Mouse (Mus musculus) left cerebral cortex, postnatal 14 days (tissue): ENCODE data around the gene Homer1. TPM values are rescaled to one million over a fixed set of nuclear protein-coding genes. Genes with fewer than 3 reads are reported as not detected.

ENCODE experiments used
- DNase-seq, 2 experiments: peaks; one replicate each; pipeline ENCODE4 v3.0.0; 2021 to 2022; ENCODE audit warnings: low spot score in 2 of 2, mixed read lengths in 1 of 2
- intact Hi-C: fragments of 180-260 bp; cut with DNase I; formaldehyde crosslinking; loops from one replicate; pipeline ENCODE4 v1.15.1; 2025
- total RNA-seq, 2 experiments: library from RNA; stranded (reverse); gene quantifications; 2 replicates each; pipeline ENCODE4 v1.2.3; 2021

The Homer1 gene
- total RNA-seq, 2 experiments from 2014 or later: 246 to 263 TPM

DNA sequence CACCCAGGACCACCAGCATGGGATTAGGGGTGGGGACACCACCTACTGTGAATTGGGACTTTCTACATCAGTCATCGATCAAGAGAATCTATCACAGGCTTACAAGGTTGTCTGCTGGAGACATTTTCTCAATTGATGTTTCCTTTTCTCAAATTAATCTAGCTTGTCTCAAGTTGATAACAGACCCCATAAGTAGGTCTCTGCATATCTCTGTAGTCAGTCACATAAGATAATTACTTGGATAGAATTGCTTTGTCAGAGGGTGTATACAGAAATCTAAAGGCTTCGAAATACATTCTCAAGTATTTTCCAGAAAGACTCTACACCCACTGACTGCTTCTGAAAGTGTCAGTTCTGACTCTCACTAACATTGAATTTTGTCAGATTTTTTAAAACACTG, 32.3 kb downstream of the Homer1 start:
- intact Hi-C loops: no loop called here
- no peak for DNase-seq

DNA sequence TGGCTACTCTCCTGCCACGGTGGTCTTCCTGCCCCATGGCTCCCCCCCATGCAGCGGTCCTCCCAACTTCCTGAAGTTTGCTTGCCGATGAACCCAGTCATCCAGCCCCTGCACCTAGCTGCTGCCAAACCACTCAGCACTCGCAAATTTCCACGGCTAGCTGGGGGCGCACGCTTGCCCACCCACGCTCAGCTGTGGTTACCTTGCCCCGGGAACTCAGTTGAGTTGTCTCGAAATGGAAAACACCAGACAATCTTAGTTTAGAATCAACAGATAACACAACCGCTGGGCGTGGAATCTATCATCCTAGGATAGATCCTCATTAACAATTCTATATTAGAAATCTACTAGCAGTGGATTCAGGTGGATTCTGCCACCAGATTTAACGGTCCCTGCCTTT, 33.1 kb downstream of the Homer1 start:
- DNase-seq: no peak
- intact Hi-C loops: no loop called here

DNA sequence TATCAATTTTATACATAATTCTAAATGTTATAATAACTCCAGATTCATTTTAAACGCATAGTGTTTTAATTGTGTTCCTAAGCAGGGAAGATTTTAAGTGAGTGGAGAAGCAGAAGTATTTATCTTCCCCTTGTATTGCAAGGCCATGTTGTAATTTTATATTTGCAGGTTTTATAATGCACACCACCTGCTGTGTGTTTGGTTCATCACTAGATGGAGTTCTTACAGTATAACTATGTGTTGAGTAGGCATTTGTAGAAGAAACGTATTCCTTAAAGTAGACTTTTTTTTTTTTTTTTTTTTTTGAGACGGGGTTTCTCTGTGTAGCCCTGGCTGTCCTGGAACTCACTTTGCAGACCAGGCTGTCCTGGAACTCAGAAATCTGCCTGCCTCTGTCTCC, 35.9 kb downstream of the Homer1 start:
- DNase-seq: no peak
- intact Hi-C loops: no loop called here

DNA sequence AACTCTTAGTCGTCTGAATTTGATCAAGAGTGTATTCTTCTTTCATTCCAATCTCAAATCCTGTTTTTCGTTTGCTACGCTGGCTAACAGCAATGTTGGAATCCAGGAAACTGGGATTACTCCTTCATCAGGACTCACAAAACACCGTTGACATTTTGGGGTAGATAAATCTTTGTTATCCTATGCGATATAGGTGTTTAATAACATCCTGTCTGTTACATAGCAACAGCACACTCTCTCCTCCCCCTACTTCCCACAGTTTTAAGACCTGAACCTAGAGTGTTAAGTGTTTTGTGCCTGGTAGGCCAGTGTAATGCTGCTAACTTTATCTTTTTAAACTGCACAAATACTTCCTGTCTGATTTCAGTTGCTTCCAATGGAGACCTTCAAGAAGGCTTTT, 39.0 kb downstream of the Homer1 start:
- intact Hi-C loops: no loop called here
- no peak for DNase-seq

DNA sequence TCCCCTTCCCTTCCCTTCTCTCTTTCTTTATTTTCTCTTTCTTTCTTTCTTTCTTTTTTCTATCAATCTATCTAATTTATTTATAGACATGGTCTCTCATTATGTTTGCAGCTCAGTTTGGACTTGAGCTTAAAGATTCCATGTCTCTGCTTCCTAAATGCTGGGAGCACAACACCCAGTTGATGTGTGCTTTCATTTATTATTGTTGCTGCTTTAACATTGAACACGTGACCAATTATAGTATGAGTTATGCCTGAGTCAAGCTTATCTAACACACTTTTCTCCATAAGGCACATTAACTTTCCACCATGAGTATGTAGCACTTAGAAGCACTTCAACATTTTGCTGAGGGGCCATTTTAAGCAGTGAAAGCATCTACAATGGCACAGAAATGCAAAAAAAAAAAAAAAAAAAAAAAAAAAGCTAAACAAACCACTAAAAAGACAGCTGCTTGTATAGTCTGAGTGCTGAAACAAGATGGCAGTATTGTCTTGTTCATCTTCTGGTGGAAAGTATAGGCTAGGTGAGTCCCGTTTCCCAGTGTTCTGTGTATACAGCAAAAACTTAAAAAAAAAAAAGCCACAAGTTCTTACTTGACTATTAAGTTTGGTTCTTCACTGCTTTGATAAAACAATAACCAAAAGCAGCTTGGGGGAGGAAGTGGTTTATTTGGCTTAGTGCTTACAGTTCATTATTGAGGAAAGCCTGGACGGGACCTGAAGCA, 41.3 kb downstream of the Homer1 start:
- DNase-seq: no peak

DNA sequence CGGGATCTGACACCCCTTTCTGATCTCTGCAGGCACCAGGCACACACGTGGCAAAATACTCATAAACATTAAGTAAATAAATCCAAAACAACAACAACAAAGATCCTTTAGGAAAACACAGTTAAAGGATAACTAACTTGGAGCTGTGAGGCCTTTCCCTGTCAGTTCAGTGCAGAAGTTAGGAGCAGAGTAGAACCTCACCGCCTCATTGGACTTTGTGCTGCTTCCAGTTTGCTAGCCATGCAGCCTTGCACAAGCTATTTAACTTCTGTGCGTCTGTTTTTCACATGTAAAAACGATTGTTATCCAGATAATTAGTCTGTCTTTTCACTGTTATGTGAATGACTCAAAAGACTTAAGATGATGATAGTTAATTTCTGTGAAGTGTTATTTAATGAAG, 43.2 kb downstream of the Homer1 start:
- intact Hi-C loops: no loop called here
- DNase-seq: no peak

More for the DNA sequence above, 41.3 kb downstream of the Homer1 start:
- intact Hi-C loops: no loop called here

DNA sequence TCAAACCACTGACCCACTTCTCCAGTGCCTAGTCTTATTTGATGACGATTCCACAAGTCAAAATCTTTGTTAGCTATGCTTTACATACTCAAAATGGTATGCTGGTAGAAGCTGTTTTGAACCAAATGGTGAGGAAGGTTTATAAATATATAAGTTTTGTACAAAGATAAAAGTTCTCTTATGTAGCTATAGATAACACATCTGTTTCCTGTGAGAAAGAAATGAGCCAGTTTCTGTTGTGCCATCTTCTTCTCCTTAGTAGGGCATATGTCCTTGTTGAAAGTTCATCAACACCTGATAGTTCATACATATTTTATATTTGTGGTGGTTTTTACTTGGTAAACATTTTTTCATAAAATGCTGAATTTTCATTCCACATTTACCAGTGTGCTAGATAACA, 45.0 kb downstream of the Homer1 start:
- intact Hi-C loops: no loop called here
- DNase-seq: no peak

DNA sequence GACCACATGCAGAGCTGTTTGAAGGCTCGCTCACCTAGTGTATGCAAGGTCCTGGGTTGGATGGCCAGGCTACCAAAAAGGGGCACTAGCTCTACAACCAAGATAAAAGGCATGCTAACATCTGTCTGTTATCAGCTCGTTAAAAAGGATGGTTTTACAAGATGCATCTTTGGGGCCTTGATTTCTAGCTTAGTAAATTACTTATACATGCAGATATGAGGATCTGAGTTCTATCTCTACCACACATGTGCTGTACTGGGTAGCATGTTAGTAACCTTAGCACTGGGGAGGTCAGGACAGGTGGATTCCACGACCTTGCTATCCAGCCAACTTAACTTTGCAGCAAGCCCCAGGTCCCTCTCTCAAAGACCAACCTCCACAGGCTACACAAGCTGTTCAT, 46.4 kb downstream of the Homer1 start:
- intact Hi-C loops: no loop called here
- DNase-seq: no peak

DNA sequence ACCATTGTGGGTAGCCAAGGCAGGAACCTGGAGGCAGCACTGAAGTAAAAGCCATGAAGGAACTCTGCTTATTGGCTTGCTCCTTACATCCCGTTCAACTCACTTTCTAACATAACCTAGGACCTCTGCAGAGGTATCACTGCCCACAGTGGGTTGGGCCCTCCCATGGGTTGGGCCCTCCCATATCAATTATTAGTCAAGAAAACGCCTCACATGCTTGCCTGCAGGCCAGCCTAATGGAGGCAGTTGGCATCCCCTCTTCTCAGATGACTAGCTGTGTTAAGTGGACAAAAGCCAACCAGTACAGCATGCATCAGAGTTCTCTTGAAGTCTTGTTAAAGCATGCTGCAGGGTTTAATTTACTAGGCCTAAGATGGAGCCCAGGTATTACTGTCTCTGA, 52.6 kb downstream of the Homer1 start:
- no peak for DNase-seq
- intact Hi-C loops: no loop called here

DNA sequence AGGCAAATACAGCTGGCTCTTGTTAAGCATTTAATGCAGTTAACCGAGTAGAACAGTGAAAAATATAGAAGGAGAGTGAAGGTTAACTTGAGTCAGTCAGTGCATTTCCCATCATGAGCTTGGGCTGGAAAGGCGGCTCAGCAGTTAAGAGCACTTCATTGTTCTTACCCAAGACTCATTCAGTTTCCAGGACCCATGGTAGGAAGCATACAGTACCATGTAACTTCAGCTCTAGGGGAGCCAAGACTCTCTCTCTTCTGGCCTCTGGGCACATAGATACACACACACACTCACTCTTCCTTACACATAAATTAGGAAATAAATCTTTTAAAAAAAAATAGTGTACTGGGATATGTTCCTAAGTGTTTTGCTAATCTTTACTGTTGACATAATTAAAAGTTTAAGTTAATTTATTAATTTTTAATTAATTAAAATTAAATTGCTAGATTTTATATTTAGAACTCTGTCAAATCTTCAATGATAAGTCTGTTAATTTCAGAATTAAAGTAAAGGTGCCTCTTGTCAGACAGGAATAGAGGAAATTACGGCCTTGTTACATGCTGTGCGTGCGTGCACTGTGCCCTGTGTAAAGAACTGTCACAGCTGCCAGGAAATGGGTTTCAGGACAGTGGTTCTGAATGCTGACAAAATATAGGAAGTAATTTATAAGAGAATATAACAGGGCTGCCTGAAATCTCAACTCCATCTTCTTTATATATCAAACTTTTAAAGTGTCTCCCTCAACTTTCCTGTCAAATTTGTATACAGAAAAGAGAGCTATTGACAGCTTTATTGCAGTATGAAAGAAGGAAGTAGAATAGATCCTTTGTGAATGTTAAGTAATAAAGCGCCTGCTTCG, 55.2 kb downstream of the Homer1 start:
- no peak for DNase-seq
- intact Hi-C loops: no loop called here

DNA sequence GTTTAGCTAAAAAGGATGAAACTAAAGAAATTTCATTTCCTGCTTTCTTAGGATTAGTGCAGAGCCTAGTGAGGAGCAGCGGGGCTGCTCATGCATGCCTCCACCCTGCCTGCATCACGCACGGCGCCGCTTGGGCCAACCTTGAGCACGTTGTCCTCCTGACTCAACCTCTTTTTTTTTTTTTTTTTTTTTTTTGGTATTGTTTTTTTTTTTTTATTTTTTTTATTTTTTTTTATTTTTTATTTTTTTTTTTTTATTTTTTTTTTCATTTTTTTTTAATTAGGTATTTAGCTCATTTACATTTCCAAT, 55.8 kb downstream of the Homer1 start:
- no peak for DNase-seq
- intact Hi-C loops: no loop called here

DNA sequence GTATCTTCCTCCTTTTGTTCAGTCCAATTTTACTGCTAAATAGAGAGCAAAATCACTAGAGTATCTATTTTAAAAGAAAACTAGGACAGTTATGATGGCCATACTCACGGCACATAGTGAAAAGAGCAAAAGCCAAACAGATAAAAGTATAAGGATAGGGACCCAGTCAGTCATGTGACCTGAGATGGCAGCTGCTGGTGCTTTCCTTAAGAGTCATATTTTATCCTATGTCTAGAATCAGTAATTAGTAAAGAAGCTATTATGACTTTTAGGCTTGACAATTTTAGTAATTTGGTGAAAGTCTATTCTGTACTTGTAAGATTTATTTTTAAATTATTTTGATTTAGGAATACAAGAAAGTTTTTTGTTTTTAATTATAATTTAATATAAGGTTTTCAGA, 59.1 kb downstream of the Homer1 start:
- intact Hi-C loops: no loop called here
- DNase-seq: no peak

DNA sequence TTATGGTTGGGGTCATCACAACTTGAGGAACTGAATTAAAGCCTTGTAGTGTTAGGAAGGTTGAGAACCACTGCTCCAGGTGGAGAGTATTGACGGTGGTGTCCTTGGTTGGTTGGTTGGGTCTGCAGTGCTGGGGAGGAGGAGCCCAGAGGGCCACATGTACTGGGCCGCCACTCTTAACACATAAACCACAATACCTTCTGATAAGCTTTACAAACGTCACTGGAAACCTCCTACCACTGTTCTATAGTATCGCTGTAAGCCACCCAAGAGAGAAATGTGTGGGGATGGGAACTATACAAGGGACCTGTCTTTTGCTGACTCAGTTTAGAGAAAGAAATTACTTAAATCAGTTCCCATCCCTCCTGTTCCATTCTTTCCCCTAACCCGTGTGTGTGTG, 68.1 kb downstream of the Homer1 start:
- no peak for DNase-seq
- intact Hi-C loops: no loop called here

DNA sequence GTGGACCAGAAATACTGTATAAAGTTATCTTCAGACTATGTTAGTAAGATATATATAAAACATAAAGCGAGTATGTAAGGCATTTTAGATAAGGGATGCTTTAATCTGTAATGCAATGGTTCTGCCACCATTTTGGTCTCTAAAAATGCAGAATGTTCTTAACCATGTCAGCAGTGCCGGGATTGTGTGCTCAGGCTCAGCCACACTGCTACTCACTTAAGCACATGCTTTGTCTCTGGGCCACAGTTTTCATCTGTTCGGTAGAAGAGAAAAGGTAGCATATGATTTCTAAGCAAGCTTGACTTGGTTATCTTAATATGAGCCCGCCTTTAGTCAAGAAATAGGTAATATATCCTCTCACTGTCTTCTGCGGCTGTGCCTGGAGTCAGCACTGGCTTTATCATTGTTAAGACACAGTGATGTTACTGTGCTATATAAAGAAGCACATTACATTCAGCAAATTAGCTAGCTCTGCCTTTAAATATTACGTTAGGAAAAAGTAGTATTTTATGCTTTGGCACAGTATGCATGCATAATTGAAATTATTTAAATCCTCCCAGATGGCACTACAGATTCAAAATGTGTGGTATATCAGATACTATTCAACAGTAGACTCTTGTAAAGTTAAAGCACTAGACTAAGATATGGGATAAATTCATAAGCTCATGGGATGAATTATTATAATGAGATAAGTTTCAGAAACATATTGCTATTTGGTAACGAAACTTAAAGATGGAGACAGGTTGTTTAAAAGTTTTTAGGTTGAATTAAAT, 69.6 kb downstream of the Homer1 start:
- intact Hi-C loops: no loop called here
- no peak for DNase-seq

DNA sequence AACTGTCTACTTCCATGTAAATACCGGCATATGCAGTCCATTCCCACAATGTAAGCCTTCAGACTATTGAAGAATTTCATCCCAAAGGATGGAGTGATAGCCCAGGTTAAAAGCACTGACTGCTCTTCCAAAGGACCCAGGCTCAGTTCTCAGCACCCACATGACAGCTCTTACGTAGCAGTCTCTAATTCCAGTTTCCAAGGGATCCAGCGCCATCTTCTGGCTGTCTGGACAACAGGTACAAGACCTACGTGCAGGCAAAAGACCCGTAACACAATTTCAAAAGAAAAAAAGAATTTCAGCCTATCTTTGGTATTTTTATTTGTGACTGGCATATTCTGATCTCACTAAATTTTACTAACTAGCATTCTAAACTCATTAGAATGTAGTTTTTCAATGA, 75.0 kb downstream of the Homer1 start:
- DNase-seq: no peak
- intact Hi-C loops: no loop called here

DNA sequence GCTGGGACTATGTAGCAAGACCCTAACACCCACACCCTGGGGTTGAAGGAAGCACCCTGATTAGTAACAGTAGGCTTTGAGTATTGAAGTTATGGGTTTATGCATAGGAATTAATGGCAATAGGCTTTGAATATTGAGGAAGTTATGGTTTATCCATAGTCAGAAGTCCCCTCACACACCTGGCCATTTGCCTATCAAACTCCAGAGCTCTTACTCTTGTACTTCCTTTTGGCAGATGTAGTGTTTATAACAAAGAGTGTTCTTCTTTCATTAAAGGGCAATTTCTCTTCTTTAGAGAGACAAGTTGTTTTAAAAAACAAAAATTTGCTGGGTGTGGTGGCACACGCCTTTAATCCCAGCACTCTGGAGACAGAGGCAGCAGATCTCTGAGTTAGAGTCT, 79.1 kb downstream of the Homer1 start:
- intact Hi-C loops: no loop called here

DNA sequence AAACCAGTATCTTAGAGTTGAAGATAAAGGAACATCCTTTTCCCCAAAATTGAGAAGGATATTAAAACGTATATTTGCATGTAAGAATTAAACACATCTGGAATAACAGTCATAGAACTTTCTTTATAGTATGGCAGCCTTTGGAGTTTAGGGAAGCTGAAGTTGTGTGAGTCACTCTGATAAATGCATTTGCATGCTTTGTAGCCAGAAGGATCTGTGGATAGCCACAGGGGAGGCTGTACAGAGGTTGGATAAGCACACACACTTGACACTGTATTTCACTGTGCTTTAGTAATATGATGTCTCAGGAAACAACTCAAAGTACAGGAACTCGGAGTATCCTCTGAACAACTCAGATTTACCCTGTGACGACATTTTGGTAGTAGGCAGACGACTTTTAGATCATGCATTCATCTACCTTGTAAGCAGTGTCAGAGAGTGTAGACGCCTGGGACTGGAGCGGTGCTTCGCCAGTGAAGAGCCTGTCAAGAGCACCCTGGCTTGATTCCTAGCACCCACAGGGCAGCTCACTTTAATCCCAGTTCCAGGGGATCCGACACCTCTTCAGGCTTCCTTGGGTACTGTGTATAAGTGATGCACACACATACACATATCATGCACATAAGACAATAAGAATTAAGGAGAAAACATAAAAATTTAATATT, 81.1 kb downstream of the Homer1 start:
- intact Hi-C loops: no loop called here
- no peak for DNase-seq

More for the DNA sequence above, 79.1 kb downstream of the Homer1 start:
- DNase-seq: no peak

DNA sequence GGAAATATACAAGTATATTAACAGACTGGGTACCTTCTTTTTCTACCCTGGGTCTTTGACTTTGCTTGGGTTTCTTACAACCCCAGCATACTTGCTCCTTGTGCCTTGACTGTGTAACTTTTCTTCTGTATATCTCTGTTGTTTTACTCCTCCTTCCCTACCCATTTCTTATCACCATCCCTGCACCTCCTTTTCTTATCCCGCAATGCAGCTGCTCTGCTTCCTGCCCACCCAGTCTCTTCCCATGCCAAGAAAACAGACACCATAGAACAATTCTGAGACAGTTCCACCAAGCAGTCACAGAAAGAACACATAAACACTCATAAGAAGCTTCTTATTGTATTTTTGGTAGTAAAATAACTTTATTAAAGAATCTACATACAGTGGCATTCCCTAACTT, 81.9 kb downstream of the Homer1 start:
- intact Hi-C loops: no loop called here
- DNase-seq: no peak

DNA sequence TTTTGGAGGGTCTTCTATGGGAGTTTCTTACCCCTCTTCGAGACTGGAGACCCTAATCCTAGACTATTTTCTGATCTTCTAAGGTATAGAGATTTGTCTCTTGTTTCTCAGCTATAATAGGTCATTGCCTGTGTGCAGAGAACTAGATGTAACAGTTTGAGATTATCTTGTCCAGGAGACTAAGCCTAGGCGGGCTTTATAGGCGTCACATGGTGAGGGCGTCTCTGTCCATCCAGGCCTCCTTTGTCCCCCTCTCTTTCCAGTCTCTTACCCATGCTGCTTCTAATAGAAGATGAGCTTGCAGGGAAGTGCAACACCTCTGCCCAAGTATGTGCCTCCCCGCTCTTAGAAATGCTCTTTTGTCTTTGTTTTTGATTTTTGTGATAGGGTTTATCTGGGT, 83.7 kb downstream of the Homer1 start:
- intact Hi-C loops: no loop called here
- DNase-seq: no peak

DNA sequence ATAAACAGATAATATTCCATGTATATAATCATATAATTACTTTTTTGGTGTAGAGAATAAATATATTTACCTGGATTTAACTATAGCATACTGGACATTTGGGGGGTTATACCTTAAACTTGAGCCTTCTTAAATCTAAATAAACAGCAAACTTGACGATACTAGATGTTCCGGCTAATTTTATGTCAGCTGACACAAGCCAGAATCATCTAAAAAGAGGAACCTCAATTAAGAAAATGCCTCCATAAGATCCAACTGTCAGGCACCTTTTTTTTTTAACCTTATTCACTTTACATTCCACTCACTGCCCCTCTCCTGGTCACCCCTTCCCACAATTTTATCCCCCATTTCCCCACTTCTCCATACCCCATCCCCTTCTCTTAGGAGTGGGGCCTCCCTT, 84.2 kb downstream of the Homer1 start:
- intact Hi-C loops: no loop called here

More for the DNA sequence above, 84.2 kb downstream of the Homer1 start:
- DNase-seq: no peak
